Mouse (Mus musculus) spleen, embryonic (tissue): ENCODE results near the gene Gsc.
"Not testable (repeated sequence)": the region's sequence is repeated elsewhere in the genome, so short reads cannot be mapped to it uniquely, and the experiment has no call there.

Source experiments
- CTCF ChIA-PET: fragments of 350-600 bp; sonication (Branson Sonifier 250); formaldehyde crosslinking; loops from one replicate; lab custom pipeline; 2022; lab: Charles Lee

The Gsc gene

GRCm38 (mm10) chr12:104459377-104459776 is 13.8 kb downstream of the Gsc start:
- CTCF ChIA-PET = interaction anchor here (0.8 kb wide), 1 partner anchor 19 kb away, joined by 15 read pairs; no protein-coding TSS in a partner anchor

- CTCF ChIA-PET = interaction anchor here (0.6 kb wide), 1 partner anchor 192 kb away, joined by 3 read pairs; no protein-coding TSS in a partner anchor
Observed at GRCm38 (mm10) chr12:104453002-104453401, 20.1 kb downstream of the Gsc start.

- CTCF ChIA-PET = interaction anchor here (0.7 kb wide), 1 partner anchor 260 kb away, joined by 4 read pairs; no protein-coding TSS in a partner anchor
Observed at GRCm38 (mm10) chr12:104450257-104450656, 22.9 kb downstream of the Gsc start.

GRCm38 (mm10) chr12:104448099-104448498 is 25.0 kb downstream of the Gsc start:
- CTCF ChIA-PET = no interaction called here

GRCm38 (mm10) chr12:104447056-104447455 is 26.1 kb downstream of the Gsc start:
- CTCF ChIA-PET = not testable (repeated sequence)

GRCm38 (mm10) chr12:104443716-104444115 is 29.4 kb downstream of the Gsc start:
- CTCF ChIA-PET = no interaction called here

GRCm38 (mm10) chr12:104440087-104440760 is 32.9 kb downstream of the Gsc start:
- CTCF ChIA-PET = interaction anchor here (0.6 kb wide), 1 partner anchor 79 kb away, joined by 3 read pairs; no protein-coding TSS in a partner anchor

GRCm38 (mm10) chr12:104433951-104434735 is 39.0 kb downstream of the Gsc start:
- CTCF ChIA-PET = no interaction called here

- CTCF ChIA-PET = no interaction called here
Observed at GRCm38 (mm10) chr12:104433214-104433613, 39.9 kb downstream of the Gsc start.

- CTCF ChIA-PET = no interaction called here
Observed at GRCm38 (mm10) chr12:104431359-104431758, 41.8 kb downstream of the Gsc start.

- CTCF ChIA-PET = no interaction called here
Observed at GRCm38 (mm10) chr12:104426915-104427314, 46.2 kb downstream of the Gsc start.

- CTCF ChIA-PET = interaction anchor here (0.8 kb wide), 1 partner anchor 25 kb away, joined by 4 read pairs; no protein-coding TSS in a partner anchor
Observed at GRCm38 (mm10) chr12:104425591-104425990, 47.5 kb downstream of the Gsc start.

GRCm38 (mm10) chr12:104422615-104423392 is 50.3 kb downstream of the Gsc start:
- CTCF ChIA-PET = no interaction called here
